Mouse (Mus musculus) ES-Bruce4 (cell line): ENCODE measurements around the gene Cwc25. TPM values are rescaled to one million over a fixed set of nuclear protein-coding genes. Genes with fewer than 3 reads are reported as not detected.
A peak's percentile ranks its signal among the peaks of the same experiment; 100 is the strongest.

Experiments
- H3K27ac ChIP-seq: 2 replicates; pipeline ENCODE4 v1.5.1; 2012; ENCODE audit warnings: low read length, inconsistent platforms; ENCODE audit not compliant: insufficient read depth
- H3K27me3 ChIP-seq: 2 replicates; pipeline ENCODE4 v1.6.1; 2012; ENCODE audit warnings: mild to moderate bottlenecking, low read length, inconsistent platforms; ENCODE audit not compliant: control insufficient read depth, poor library complexity, insufficient read depth, severe bottlenecking
- H3K36me3 ChIP-seq: 2 replicates; pipeline ENCODE4 v1.6.1; 2012; ENCODE audit warnings: inconsistent platforms, mild to moderate bottlenecking, low read length, moderate library complexity; ENCODE audit not compliant: control insufficient read depth, poor library complexity, insufficient read depth, severe bottlenecking
- H3K4me1 ChIP-seq: one replicate; pipeline ENCODE4 v1.8.1; 2011; ENCODE audit warnings: low read length; ENCODE audit not compliant: control insufficient read depth, insufficient read depth
- H3K4me3 ChIP-seq: 2 replicates; pipeline ENCODE4 v1.5.1; 2011; ENCODE audit warnings: low read depth, mild to moderate bottlenecking, low read length
- H3K9ac ChIP-seq: 2 replicates; pipeline ENCODE4 v1.6.1; 2012; ENCODE audit warnings: low read depth, mild to moderate bottlenecking, inconsistent platforms; ENCODE audit not compliant: poor library complexity, severe bottlenecking
- H3K9me3 ChIP-seq: replicated peaks from 2 replicates; pipeline ENCODE4 v1.6.1; 2012; ENCODE audit warnings: mild to moderate bottlenecking, low read length, inconsistent platforms; ENCODE audit not compliant: control insufficient read depth, poor library complexity, insufficient read depth, severe bottlenecking
- CTCF ChIP-seq: IDR thresholded peaks from one replicate; pipeline ENCODE4 v1.8.1; 2011; ENCODE audit warnings: low read depth, low read length
- EP300 ChIP-seq: IDR thresholded peaks from 2 replicates; pipeline ENCODE4 v1.6.1; 2011; ENCODE audit warnings: low read depth, low read length; ENCODE audit not compliant: insufficient read depth
- POLR2A ChIP-seq: IDR thresholded peaks from one replicate; pipeline ENCODE4 v1.8.1; 2011; ENCODE audit warnings: low read length; ENCODE audit not compliant: insufficient read depth
- polyA plus RNA-seq: library from polyadenylated mRNA; stranded (reverse); fragments of >200 nt; gene quantifications from 2 replicates; pipeline ENCODE4 v1.2.4, GENCODE M21; 2011; ENCODE audit warnings: low read depth; ENCODE audit not compliant: missing spikeins, insufficient read depth, insufficient read length

The Cwc25 gene
- polyA plus RNA-seq, 1 experiment: 14.5 TPM

GRCm38 (mm10) chr11:97778918-97779317, 12.6 kb upstream of the Cwc25 start:
- peak overlapping the region; percentile 65 for H3K27ac ChIP-seq
- H3K4me1 ChIP-seq: no peaks in the 10 kb centered on the region
- peaks cover 3% of the 10 kb centered on the region; the same call in 1 of the 2 replicates for H3K9me3 ChIP-seq
- no peak for TF ChIP-seq EP300
- TF ChIP-seq POLR2A: no peak
- TF ChIP-seq CTCF: no peak
- H3K27me3 ChIP-seq: no peaks in the 10 kb centered on the region
- H3K4me3 ChIP-seq: peak overlapping the region; percentile 37; the same call in 1 of the 2 replicates
- H3K9ac ChIP-seq: peak overlapping the region; percentile 98; the same call in 1 of the 2 replicates
- peaks cover 55% of the 10 kb centered on the region for H3K36me3 ChIP-seq

GRCm38 (mm10) chr11:97777129-97777529, 10.8 kb upstream of the Cwc25 start:
- H3K36me3 ChIP-seq: peaks cover 55% of the 10 kb centered on the region

GRCm38 (mm10) chr11:97776497-97777128, 10.3 kb upstream of the Cwc25 start:
- H3K36me3 ChIP-seq: peaks cover 52% of the 10 kb centered on the region
- no peaks in the 10 kb centered on the region for H3K4me1 ChIP-seq
- H3K4me3 ChIP-seq: no peak overlapping the region
- H3K9ac ChIP-seq: 0 out of 2 replicates have a peak overlapping the region, but pooled peaks have one; percentile 3
- no peaks in the 10 kb centered on the region for H3K9me3 ChIP-seq
- peak overlapping the region; percentile 82 for H3K27ac ChIP-seq
- 0 out of 2 replicates have a peak, but pooled peaks have one; percentile 19 for TF ChIP-seq EP300
- TF ChIP-seq POLR2A: no peak
- no peak for TF ChIP-seq CTCF
- no peaks in the 10 kb centered on the region for H3K27me3 ChIP-seq

More at GRCm38 (mm10) chr11:97777129-97777529, 10.8 kb upstream of the Cwc25 start:
- Histone ChIP-seq H3K4me1 (no peaks in the 10 kb centered on the region), H3K27ac (peak overlapping the region; percentile 82), H3K9ac (0 out of 2 replicates have a peak overlapping the region, but pooled peaks have one; percentile 3), H3K4me3 (no peak overlapping the region), H3K9me3 (no peaks in the 10 kb centered on the region), H3K27me3 (no peaks in the 10 kb centered on the region)
- TF ChIP-seq CTCF: peak; percentile 22
- TF ChIP-seq POLR2A: no peak
- no peak for TF ChIP-seq EP300

GRCm38 (mm10) chr11:97775808-97776496, 9.6 kb upstream of the Cwc25 start, which contains the start of gene 1700001P01Rik:
TSS of gene 1700001P01Rik (minus strand) at chr11:97775918.
- Histone ChIP-seq H3K9ac (peak within 1 kb of the TSS; percentile 43), H3K36me3 (peaks cover 45% of the 10 kb centered on the region), H3K9me3 (no peaks in the 10 kb centered on the region), H3K27me3 (no peaks in the 10 kb centered on the region), H3K4me1 (no peaks in the 10 kb centered on the region), H3K4me3 (no peak within 1 kb of the TSS), H3K27ac (peak within 1 kb of the TSS; percentile 82)
- TF ChIP-seq CTCF (no peak), EP300 (no peak), POLR2A (no peak)

GRCm38 (mm10) chr11:97775186-97775585, 8.8 kb upstream of the Cwc25 start:
- H3K36me3 ChIP-seq: peaks cover 37% of the 10 kb centered on the region
- H3K27me3 ChIP-seq: no peaks in the 10 kb centered on the region
- peak overlapping the region; percentile 82 for H3K27ac ChIP-seq
- no peak for TF ChIP-seq POLR2A
- no peak for TF ChIP-seq EP300
- no peak for TF ChIP-seq CTCF
- peak overlapping the region; percentile 43 for H3K9ac ChIP-seq
- no peak overlapping the region for H3K4me3 ChIP-seq
- no peaks in the 10 kb centered on the region for H3K9me3 ChIP-seq
- no peaks in the 10 kb centered on the region for H3K4me1 ChIP-seq

GRCm38 (mm10) chr11:97771410-97771809, 5.1 kb upstream of the Cwc25 start:
- TF ChIP-seq EP300 (no peak), CTCF (no peak), POLR2A (no peak)
- no peaks in the 10 kb centered on the region for H3K27me3 ChIP-seq
- H3K4me1 ChIP-seq: no peaks in the 10 kb centered on the region
- no peak overlapping the region for H3K9ac ChIP-seq
- no peaks in the 10 kb centered on the region for H3K9me3 ChIP-seq
- H3K27ac ChIP-seq: no peak overlapping the region
- no peak overlapping the region for H3K4me3 ChIP-seq
- no peaks in the 10 kb centered on the region for H3K36me3 ChIP-seq
